Mouse (Mus musculus): ENCODE data around the gene Glod4. TPM values are rescaled to one million over a fixed set of nuclear protein-coding genes. Genes with fewer than 3 reads are reported as not detected.

Gene Glod4
- total RNA-seq, 4 experiments from 2014 or later: 55.8 to 59.8 (median 58.0) TPM

- DNase-seq (ENCODE audit: low spot score in 2 of 2): no peak
Measured at GRCm38 (mm10) chr11:76206793-76207192, 36.7 kb downstream of the Glod4 start.

GRCm38 (mm10) chr11:76201761-76202674, 41.5 kb downstream of the Glod4 start:
- DNase-seq (ENCODE audit: low spot score in 2 of 2): peak; percentile 63 to 81

- DNase-seq (ENCODE audit: low spot score in 2 of 2): no peak
Measured at GRCm38 (mm10) chr11:76196977-76197469, 46.5 kb downstream of the Glod4 start.

GRCm38 (mm10) chr11:76196275-76196976, 47.1 kb downstream of the Glod4 start:
- no peak for DNase-seq (ENCODE audit: low spot score in 2 of 2)

- DNase-seq (ENCODE audit: low spot score in 2 of 2): no peak
Measured at GRCm38 (mm10) chr11:76186908-76187307, 56.6 kb downstream of the Glod4 start.

- no peak for DNase-seq (ENCODE audit: low spot score in 2 of 2)
Measured at GRCm38 (mm10) chr11:76183745-76184144, 59.8 kb downstream of the Glod4 start.

- no peak for DNase-seq (ENCODE audit: low spot score in 2 of 2)
Measured at GRCm38 (mm10) chr11:76180146-76180540, 63.4 kb downstream of the Glod4 start.

GRCm38 (mm10) chr11:76179495-76180145, 63.9 kb downstream of the Glod4 start, which contains the start of the genes Vps53 and Fam57a:
Vps53 (minus strand) TSS chr11:76179647.
Fam57a (plus strand) TSS chr11:76179671.
- DNase-seq (ENCODE audit: low spot score in 2 of 2): peak; percentile 77 to 88

- peak in 1 of 2 experiments; percentile 39 for DNase-seq (ENCODE audit: low spot score in 2 of 2)
Measured at GRCm38 (mm10) chr11:76178726-76179494, 64.6 kb downstream of the Glod4 start.

GRCm38 (mm10) chr11:76170207-76170606, 73.3 kb downstream of the Glod4 start:
- peak in 1 of 2 experiments; percentile 29 for DNase-seq (ENCODE audit: low spot score in 2 of 2)

GRCm38 (mm10) chr11:76168976-76169375, 74.5 kb downstream of the Glod4 start:
- DNase-seq (ENCODE audit: low spot score in 2 of 2): no peak

- peak in 1 of 2 experiments; percentile 81 for DNase-seq (ENCODE audit: low spot score in 2 of 2)
Measured at GRCm38 (mm10) chr11:76167079-76167765, 76.3 kb downstream of the Glod4 start.

GRCm38 (mm10) chr11:76166657-76167056, 76.9 kb downstream of the Glod4 start:
- peak in 1 of 2 experiments; percentile 22 for DNase-seq (ENCODE audit: low spot score in 2 of 2)

GRCm38 (mm10) chr11:76160251-76160650, 83.3 kb downstream of the Glod4 start:
- no peak for DNase-seq (ENCODE audit: low spot score in 2 of 2)

- no peak for DNase-seq (ENCODE audit: low spot score in 2 of 2)
Measured at GRCm38 (mm10) chr11:76158375-76158774, 85.2 kb downstream of the Glod4 start.

GRCm38 (mm10) chr11:76154861-76155260, 88.7 kb downstream of the Glod4 start:
- DNase-seq (ENCODE audit: low spot score in 2 of 2): no peak

GRCm38 (mm10) chr11:76154200-76154599, 89.3 kb downstream of the Glod4 start:
- DNase-seq (ENCODE audit: low spot score in 2 of 2): no peak

- no peak for DNase-seq (ENCODE audit: low spot score in 2 of 2)
Measured at GRCm38 (mm10) chr11:76153236-76153951, 90.1 kb downstream of the Glod4 start.

- DNase-seq (ENCODE audit: low spot score in 2 of 2): no peak
Measured at GRCm38 (mm10) chr11:76150980-76151379, 92.5 kb downstream of the Glod4 start.
